Mouse (Mus musculus): ENCODE measurements at regions not wholly inside any gene's neighbourhood (a gene's known extent, or its start where the extent isn't known, plus 50 kb on each side); places are given as distances from the start of the nearest gene placed in this dataset.
A peak's percentile ranks its signal among the peaks of the same experiment; 100 is the strongest.

DNA sequence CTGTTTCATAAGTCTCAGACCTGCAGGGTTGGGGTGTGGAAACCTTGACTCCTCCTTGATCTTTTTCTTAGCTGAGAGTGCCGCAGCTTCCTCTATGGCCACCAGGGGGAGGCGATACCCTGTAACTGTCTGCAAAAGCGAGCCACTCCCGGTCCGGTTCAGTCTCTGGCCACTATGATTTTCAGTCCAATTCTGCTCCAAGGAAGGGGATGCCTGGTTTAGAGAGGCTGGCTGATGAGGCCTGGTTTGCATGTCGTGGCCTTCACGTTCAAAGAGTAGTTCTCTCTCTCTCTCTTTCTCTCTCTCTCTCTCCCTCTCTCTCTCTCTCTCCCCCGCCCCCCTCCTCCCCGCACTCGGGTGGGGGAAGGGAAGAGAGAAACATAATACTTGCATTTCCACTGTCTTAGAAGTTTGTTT lies 70.3 kb upstream of the Thpo start:
- H3K4me2 ChIP-seq: peak overlapping the region; percentile 72
- H3K36me3 ChIP-seq (ENCODE audit: control insufficient read depth, insufficient read depth, low read length): no peaks in the 10 kb centered on the region
- peaks cover 10% of the 10 kb centered on the region; the same call in 1 of the 2 replicates for H3K4me1 ChIP-seq (ENCODE audit: control insufficient read depth, insufficient read depth, low read length)
- no peak overlapping the region for H3K27ac ChIP-seq (ENCODE audit: low read depth, low read length)
- no peaks in the 10 kb centered on the region for H3K9me3 ChIP-seq (replicated peaks; ENCODE audit: control insufficient read depth, low read length)
- H3K4me3 ChIP-seq (ENCODE audit: low read depth, low read length): peak overlapping the region; percentile 45
- no peaks in the 10 kb centered on the region for H3K27me3 ChIP-seq (ENCODE audit: control insufficient read depth, insufficient read depth, low read length)
- ATAC-seq (replicated peaks; ENCODE audit: insufficient number of reproducible peaks, low FRiP score, low TSS enrichment): peak; percentile 36; the same call in 1 of the 2 replicates
- under 1% methylated on average over 9 of the region's 10 CpGs for WGBS (ENCODE audit: insufficient replicate concordance)
- H3K9ac ChIP-seq (ENCODE audit: low read depth, low read length): peak overlapping the region; percentile 63; the same call in 1 of the 2 replicates

GRCm38 (mm10) chr16:20803278-20803930 lies 69.1 kb upstream of the Thpo start:
- Histone ChIP-seq H3K27me3 (ENCODE audit: control insufficient read depth, insufficient read depth, low read length) (no peaks in the 10 kb centered on the region), H3K9me3 (replicated peaks; ENCODE audit: control insufficient read depth, low read length) (no peaks in the 10 kb centered on the region), H3K9ac (ENCODE audit: low read depth, low read length) (no peak overlapping the region), H3K4me3 (ENCODE audit: low read depth, low read length) (no peak overlapping the region), H3K4me2 (no peak overlapping the region), H3K27ac (ENCODE audit: low read depth, low read length) (no peak overlapping the region), H3K4me1 (ENCODE audit: control insufficient read depth, insufficient read depth, low read length) (peaks cover 10% of the 10 kb centered on the region; the same call in 1 of the 2 replicates), H3K36me3 (ENCODE audit: control insufficient read depth, insufficient read depth, low read length) (no peaks in the 10 kb centered on the region)
- 65% methylated on average over 7 of the region's 7 CpGs for WGBS (ENCODE audit: insufficient replicate concordance)
- no peak for ATAC-seq (replicated peaks; ENCODE audit: insufficient number of reproducible peaks, low FRiP score, low TSS enrichment)

- no peaks in the 10 kb centered on the region for H3K27me3 ChIP-seq (ENCODE audit: control insufficient read depth, insufficient read depth, low read length)
- H3K4me3 ChIP-seq (ENCODE audit: low read depth, low read length): no peak overlapping the region
- WGBS (ENCODE audit: insufficient replicate concordance): 45% methylated on average over 6 of the region's 6 CpGs
- no peak overlapping the region for H3K9ac ChIP-seq (ENCODE audit: low read depth, low read length)
- ATAC-seq (replicated peaks; ENCODE audit: insufficient number of reproducible peaks, low FRiP score, low TSS enrichment): no peak
- no peaks in the 10 kb centered on the region for H3K9me3 ChIP-seq (replicated peaks; ENCODE audit: control insufficient read depth, low read length)
- no peaks in the 10 kb centered on the region for H3K36me3 ChIP-seq (ENCODE audit: control insufficient read depth, insufficient read depth, low read length)
- H3K4me2 ChIP-seq: no peak overlapping the region
- H3K27ac ChIP-seq (ENCODE audit: low read depth, low read length): no peak overlapping the region
- peaks cover 10% of the 10 kb centered on the region; the same call in 1 of the 2 replicates for H3K4me1 ChIP-seq (ENCODE audit: control insufficient read depth, insufficient read depth, low read length)
Observed at GRCm38 (mm10) chr16:20802724-20803123, 68.4 kb upstream of the Thpo start.

- H3K4me3 ChIP-seq (ENCODE audit: low read depth, low read length): no peak overlapping the region
- no peaks in the 10 kb centered on the region for H3K9me3 ChIP-seq (replicated peaks; ENCODE audit: control insufficient read depth, low read length)
- no peak overlapping the region for H3K4me2 ChIP-seq
- no peak overlapping the region for H3K9ac ChIP-seq (ENCODE audit: low read depth, low read length)
- no peak for ATAC-seq (replicated peaks; ENCODE audit: insufficient number of reproducible peaks, low FRiP score, low TSS enrichment)
- H3K27me3 ChIP-seq (ENCODE audit: control insufficient read depth, insufficient read depth, low read length): no peaks in the 10 kb centered on the region
- H3K4me1 ChIP-seq (ENCODE audit: control insufficient read depth, insufficient read depth, low read length): peaks cover 4% of the 10 kb centered on the region; the same call in 1 of the 2 replicates
- 85% methylated on average over 3 of the region's 3 CpGs for WGBS (ENCODE audit: insufficient replicate concordance)
- H3K36me3 ChIP-seq (ENCODE audit: control insufficient read depth, insufficient read depth, low read length): no peaks in the 10 kb centered on the region
- H3K27ac ChIP-seq (ENCODE audit: low read depth, low read length): no peak overlapping the region
Observed at GRCm38 (mm10) chr16:20800038-20800437, 65.7 kb upstream of the Thpo start.

DNA sequence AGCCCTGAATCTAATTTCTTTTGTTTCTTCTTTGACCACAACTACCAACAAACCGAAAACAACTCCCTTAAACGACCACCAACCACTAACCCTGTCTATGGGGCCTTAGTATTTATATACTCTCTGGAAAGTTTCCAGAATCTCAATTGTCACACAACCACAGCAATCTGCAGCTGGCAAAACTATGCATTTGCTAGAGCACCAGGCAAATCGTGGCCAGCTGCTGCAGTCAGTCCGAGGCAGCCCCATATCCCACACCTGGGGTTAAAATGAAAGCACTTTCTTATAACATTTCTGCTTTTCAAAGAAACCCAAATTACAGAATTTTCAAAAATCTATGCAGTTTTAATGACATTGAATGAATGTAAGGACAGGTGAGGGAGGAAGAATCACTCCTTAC lies 63.8 kb upstream of the Thpo start:
- H3K4me2 ChIP-seq: no peak overlapping the region
- H3K9ac ChIP-seq (ENCODE audit: low read depth, low read length): no peak overlapping the region
- no peaks in the 10 kb centered on the region for H3K9me3 ChIP-seq (replicated peaks; ENCODE audit: control insufficient read depth, low read length)
- 76% methylated on average over 4 of the region's 4 CpGs for WGBS (ENCODE audit: insufficient replicate concordance)
- H3K4me3 ChIP-seq (ENCODE audit: low read depth, low read length): no peak overlapping the region
- H3K27ac ChIP-seq (ENCODE audit: low read depth, low read length): no peak overlapping the region
- no peak for ATAC-seq (replicated peaks; ENCODE audit: insufficient number of reproducible peaks, low FRiP score, low TSS enrichment)
- no peaks in the 10 kb centered on the region for H3K36me3 ChIP-seq (ENCODE audit: control insufficient read depth, insufficient read depth, low read length)
- H3K27me3 ChIP-seq (ENCODE audit: control insufficient read depth, insufficient read depth, low read length): no peaks in the 10 kb centered on the region
- no peaks in the 10 kb centered on the region for H3K4me1 ChIP-seq (ENCODE audit: control insufficient read depth, insufficient read depth, low read length)

GRCm38 (mm10) chr16:20794721-20795120 lies 60.4 kb upstream of the Thpo start:
- 55% methylated on average over 1 of the region's 1 CpGs for WGBS (ENCODE audit: insufficient replicate concordance)
- Histone ChIP-seq H3K9me3 (replicated peaks; ENCODE audit: control insufficient read depth, low read length) (no peaks in the 10 kb centered on the region), H3K4me2 (no peak overlapping the region), H3K36me3 (ENCODE audit: control insufficient read depth, insufficient read depth, low read length) (no peaks in the 10 kb centered on the region), H3K27ac (ENCODE audit: low read depth, low read length) (no peak overlapping the region), H3K27me3 (ENCODE audit: control insufficient read depth, insufficient read depth, low read length) (no peaks in the 10 kb centered on the region), H3K4me3 (ENCODE audit: low read depth, low read length) (no peak overlapping the region), H3K4me1 (ENCODE audit: control insufficient read depth, insufficient read depth, low read length) (no peaks in the 10 kb centered on the region), H3K9ac (ENCODE audit: low read depth, low read length) (no peak overlapping the region)
- ATAC-seq (replicated peaks; ENCODE audit: insufficient number of reproducible peaks, low FRiP score, low TSS enrichment): no peak
